Mouse (Mus musculus) heart, adult 8-10 months (tissue): ENCODE data around the gene Izumo2. TPM values are rescaled to one million over a fixed set of nuclear protein-coding genes. Genes with fewer than 3 reads are reported as not detected.

Experiments used
- DNase-seq: peaks from one replicate; pipeline ENCODE4 v3.0.0; 2022; ENCODE audit warnings: low spot score
- total RNA-seq, 4 experiments: library from RNA; stranded (reverse); gene quantifications; 2 replicates each; pipeline ENCODE4 v1.2.4; 2022

Izumo2 gene
- not detected for total RNA-seq

GRCm38 (mm10) chr7:44708574-44708973 lies at the start of gene Izumo2:
Gene Izumo2, plus strand, starts transcription at chr7:44708742.
- DNase-seq: no peak

DNA sequence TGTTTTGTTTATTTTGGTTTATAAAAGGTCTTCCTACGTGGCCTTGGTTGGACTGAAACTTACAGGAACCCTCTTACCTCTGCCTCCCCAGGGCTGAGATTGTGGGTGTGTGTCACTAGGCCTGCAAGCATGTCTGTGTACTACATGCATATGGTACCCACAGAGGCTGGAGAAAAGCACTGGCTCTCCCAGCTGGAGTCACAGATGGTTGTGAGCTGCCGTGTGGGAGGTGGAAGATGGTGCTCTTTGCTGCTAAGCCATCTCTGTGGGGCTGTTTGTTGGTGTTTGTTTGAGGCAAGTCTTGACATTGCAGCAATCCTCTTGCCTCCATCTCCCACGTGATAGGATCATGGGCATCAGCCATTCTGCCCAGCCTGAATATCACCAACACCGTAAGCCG lies 47.3 kb upstream of the Izumo2 start:
- no peak for DNase-seq

DNA sequence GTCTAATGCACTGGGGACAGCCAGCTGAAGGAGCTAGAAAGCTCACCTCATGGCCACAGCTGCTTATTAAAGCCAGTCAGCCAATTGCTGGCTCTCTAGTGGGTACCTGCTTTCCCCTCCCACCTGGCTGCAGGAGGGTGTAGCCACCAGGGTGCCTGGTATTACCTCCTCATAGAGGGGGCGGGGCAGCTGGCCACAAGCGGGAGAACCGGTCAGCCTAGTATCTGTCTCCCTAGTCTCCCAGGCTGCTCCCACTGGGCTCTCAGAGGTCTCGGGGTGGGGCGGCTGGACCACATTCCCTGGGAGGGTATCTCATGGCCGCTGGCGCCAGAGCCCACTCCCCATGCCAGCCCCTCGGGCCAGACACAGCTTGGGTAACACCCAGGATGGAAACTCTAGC lies 46.4 kb upstream of the Izumo2 start:
- no peak for DNase-seq

GRCm38 (mm10) chr7:44662569-44662968 lies 46.0 kb upstream of the Izumo2 start:
- no peak for DNase-seq

DNA sequence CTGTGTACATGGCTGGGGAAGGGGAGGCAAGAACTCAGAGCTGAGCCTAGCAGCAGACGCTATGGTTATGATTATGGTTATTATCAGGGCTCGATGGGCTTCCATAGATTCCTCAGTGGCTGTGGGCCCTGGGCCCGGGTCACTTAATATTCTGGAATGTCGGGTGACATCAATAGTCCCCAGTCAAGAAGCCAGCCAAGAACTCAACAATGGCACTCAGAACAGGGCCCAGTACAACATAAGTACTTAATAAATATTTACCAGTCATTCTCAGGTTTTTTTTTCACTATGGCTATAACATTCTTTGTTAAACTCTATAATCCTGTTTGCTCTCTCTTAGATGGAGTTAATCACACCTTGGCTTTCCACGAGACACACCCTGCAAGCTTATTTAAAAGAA lies 45.0 kb upstream of the Izumo2 start:
- DNase-seq: no peak

DNA sequence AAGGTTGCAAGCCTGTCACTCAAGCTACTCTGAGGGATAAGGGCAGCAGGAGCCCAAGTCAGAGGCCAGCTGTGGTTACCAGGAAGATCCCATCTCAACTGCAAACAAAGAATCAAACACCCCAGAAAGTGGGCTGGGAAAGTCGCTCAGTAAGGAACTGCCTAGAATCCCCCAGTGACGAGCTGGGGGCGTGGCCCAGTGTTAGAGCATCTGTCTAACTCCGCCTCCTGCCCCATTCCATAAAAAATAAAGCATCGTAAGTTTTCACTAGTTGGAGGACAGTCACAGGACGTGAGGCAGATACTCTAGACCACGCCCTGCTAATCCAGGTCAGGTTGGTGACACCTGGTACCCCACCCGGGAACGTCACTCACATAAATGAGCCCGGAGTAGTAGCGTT lies 43.8 kb upstream of the Izumo2 start:
- DNase-seq: no peak

- DNase-seq: no peak
Observed at GRCm38 (mm10) chr7:44666462-44666861, 42.1 kb upstream of the Izumo2 start.

DNA sequence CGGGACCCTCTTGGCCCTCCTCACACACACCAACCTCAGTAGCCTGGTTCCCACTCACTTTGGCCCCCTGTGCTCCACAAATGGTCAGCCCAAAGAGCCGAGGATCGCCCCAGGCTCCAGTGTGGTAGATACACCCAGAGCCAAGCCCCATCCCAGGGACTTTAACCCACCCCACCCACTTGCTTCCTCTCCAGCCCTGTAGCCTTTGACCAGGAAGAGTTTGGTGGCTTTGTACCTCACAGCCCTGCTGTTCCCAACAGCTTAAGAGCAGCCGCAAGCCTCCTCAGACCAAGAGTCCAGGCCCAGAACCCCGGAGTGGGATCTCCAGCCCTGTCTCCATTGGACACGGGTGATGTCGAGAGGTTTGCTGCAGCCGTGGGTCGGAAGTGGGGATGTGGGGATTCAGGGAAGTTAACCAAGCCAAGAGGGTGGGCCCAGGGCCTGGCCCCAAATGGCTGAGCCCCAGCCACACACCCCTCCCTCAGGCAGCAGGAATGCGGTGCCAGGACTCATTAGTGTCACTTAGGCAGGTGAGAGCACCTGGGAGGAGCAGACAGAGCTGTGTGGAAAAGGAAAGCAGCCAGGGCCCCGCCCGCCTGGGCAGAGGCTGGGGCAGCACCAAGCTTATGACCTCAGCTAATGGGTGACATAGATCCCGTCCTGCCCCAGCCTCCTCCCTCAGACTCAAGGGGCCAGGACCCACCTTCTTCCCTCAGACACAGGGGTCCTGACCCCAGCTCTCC lies 40.4 kb upstream of the Izumo2 start:
- no peak for DNase-seq

DNA sequence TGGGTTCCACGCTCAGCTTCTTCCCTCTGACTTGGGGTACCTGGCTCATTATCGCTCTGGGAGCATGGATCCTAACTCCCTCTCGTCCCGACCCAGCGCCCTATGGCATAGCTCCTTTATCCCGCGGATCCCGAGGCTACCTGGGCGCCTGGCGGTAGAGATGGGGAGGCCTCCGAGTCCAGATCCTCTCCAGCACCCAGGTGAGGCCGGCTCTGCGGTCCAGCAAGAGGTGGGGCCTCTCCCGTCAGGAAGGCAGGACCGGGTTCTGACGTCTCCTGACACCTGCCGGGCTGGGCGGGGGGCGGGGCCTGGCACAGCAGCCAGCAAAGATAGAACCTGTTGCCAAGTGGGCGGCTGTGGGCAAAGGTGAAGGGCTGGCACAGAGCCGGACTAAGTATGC lies 39.4 kb upstream of the Izumo2 start:
- DNase-seq: no peak

DNA sequence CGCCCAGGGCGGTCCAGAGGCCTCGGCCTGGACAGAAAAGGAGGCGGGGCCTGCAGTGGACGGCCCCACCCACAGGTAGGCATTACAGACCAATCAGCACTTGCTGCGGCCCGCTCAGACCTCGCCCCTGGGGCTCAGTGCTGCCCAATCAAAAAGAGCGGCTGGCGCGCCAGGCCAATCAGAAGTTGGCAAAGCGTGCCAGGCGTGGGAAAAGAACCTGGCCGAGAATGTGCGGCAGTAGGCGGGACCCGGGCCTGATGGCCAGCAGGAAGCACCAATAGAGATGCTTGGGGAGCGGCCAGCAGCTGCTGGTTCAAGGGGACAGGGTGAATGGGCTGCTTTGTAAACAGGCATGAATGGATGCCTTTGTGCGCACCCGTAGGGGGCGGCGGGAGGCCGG lies 37.7 kb upstream of the Izumo2 start, which contains the start of gene Myh14:
Gene Myh14, minus strand, starts transcription at position 41 of the 400 bp plus-strand sequence.
- peak; percentile 80 for DNase-seq

DNA sequence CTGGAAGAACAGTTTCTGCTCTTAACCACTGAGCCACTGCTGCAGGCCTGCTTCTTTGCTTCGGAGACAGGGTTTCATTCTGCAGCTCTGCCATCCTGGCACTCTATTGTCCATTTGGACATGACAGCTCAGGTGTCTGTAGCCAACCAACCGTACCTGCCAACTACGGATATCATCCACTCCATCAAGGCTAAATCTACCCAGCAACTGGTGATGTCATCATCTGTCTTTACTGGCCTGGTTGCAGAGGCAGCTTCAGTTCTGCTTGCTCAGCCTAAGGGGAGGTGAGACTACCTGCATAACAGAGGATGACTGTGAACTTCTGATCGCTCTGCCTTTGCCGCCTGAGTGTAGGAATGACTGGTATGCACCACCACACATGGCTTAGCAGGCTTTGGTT lies 36.3 kb upstream of the Izumo2 start:
- DNase-seq: no peak

GRCm38 (mm10) chr7:44674511-44674910 lies 34.0 kb upstream of the Izumo2 start:
- no peak for DNase-seq

GRCm38 (mm10) chr7:44675171-44675570 lies 33.4 kb upstream of the Izumo2 start:
- no peak for DNase-seq

- DNase-seq: no peak
Observed at GRCm38 (mm10) chr7:44676126-44676525, 32.4 kb upstream of the Izumo2 start.

DNA sequence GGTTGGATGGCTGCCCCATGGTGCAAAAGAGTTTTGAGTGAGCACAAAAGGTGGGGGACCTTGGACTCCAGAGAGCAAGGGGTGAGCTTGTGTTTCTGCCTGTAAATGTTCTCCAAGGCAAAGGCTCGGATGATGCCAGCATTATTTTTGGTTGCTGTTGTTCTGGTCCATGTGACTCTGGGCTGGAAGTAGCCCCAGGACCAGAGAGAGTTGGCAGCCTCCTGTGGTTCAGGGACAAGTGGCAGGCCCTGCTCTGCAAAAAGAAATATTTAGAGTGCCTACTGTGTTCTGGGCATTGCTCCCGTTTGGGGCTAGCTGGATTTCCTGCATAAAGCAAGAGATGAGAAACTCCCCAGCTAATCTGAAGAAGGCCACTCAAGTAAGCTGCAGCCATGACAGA lies 31.9 kb upstream of the Izumo2 start:
- peak; percentile 67 for DNase-seq

GRCm38 (mm10) chr7:44683656-44684055 lies 24.9 kb upstream of the Izumo2 start:
- DNase-seq: no peak

DNA sequence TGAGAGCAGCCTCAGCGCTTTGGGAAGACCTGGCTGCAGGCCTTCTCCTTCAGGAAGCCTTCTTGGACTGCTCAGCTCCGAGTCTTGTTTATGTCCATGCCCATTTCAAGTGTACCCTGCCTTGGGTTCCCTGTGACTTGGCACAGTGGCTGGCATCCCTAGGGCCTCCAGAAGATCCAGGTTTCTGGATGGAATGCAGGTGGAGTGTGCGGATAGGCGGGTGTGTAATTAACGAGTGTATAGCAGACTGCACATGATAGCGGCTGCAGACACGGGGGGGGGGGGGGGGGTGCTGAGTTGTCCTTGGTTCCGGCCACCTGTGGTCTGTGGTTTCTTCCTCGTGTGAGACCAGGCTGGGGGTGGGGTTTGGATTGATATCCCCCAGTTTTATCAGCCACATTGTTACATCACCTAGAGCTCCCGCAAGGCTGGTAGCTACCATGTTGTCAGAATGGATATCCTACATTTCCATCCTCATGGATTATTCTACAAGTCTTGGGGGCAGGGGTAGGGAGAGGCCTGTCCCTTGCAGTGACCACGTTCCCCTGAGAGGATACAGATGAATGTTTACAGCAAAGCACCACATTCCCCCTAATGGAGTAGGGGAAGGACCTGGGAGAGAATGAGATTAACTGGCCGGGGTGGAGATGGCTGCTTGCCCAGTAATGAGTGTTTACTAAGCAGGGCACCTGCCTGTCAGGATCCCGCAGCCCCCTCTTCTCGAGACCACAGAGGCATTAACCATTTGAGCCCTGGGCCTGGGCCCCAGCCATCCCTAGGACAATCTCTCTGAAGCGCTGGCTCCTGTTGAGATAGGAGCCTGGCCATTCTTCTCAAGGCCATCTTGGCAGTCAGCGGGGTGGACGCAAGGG lies 22.8 kb upstream of the Izumo2 start:
- DNase-seq: no peak

DNA sequence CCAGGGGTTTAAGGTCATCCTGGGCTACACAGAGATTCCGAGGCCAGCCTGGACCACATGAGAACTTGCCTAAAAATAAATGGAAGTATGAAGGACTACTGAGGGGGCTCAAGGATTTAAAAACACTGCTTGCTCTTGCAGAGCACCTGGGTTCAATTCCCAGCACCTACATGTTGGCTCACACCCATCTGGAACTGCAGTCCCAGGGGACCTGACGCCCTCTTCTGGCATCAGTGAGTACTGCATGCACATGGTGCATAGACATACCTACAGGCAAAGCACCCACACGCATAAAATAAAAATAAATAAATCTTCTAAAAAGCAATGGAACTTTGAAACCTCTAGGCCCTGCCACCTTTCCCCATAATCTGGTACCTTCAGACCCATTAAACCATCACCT lies 19.7 kb upstream of the Izumo2 start:
- no peak for DNase-seq

DNA sequence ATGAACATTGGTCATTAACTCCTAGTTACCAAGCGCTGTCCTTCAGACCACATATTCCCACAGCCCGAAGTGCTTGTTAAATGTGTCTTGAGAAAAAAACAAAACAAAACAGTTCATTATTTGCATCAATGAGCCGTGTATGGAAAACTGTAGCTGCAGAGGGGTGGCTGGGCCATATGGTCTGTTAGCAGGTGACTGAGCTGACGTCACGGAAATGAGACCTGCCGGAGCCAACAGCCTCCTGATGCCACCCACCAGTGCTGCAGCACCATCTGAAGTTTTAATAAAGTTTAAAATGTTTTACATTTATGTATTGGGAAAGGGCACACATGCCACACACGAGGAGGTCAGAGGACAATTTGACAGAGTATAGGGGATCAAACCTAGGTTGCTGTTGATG lies 19.2 kb upstream of the Izumo2 start:
- no peak for DNase-seq

DNA sequence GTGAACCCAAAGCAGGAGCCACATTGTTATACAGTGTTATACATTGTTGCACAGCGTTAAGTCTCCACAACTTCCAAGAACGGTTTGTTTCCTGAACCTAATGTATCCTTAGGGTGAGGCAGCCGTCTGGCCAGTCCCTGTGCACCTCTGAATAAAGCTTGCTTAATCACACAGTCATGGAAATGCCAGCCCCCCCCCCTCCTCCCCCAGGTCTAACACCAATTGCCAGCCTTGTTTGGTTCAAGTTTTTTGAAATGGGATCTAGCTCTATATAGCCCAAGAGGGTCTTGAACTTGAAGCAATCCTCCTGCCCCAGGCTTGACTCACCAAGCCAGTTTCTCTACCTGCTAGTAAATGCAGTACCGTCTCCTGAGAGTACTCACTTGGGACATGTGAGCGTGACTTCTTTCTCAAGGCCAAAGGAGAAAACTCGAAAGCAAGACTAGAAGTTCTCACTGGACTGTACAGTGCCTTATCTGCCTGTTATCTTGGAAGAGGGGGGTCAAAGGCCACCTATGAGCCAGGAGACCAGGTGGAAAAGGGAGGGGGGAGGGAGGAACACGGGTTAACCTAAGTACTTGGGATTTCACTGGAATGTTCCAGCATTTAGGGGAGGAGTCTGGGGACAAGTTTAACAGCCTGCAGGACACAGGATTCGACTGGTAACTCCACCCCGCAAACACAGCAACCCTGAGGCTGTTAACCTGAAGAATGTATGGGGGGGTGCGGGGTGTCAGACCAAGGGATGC lies 14.9 kb upstream of the Izumo2 start:
- DNase-seq: no peak

GRCm38 (mm10) chr7:44695223-44695622 lies 13.3 kb upstream of the Izumo2 start:
- DNase-seq: no peak

DNA sequence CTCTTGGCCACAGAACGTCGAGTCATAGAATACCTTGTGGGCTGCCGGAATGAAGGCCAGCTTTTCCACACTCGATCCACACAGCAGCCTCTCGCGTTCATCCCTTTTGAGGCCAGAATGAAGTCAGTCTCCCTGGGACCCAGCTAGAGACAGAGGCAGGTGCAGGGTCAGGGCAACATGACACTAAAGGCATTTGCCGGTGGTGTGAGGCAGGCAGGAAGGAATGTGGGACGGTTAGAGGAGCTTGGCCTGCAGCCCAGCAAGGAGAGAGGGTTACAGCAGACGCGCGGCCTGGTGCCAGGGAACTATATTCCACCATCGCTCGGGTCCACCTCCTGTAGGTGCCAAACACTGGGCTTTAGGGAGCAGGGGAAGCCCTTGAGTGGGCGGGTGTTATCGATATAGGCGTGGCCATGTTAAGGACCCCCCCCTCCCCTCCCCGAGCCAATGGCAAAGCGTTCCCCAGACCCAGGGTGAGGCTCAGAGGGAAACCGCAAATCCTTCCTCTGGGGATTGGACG lies 11.3 kb upstream of the Izumo2 start:
- DNase-seq: peak; percentile 66
